Mouse (Mus musculus): Measurements from ENCODE around the gene Fbxl3.

DNA sequence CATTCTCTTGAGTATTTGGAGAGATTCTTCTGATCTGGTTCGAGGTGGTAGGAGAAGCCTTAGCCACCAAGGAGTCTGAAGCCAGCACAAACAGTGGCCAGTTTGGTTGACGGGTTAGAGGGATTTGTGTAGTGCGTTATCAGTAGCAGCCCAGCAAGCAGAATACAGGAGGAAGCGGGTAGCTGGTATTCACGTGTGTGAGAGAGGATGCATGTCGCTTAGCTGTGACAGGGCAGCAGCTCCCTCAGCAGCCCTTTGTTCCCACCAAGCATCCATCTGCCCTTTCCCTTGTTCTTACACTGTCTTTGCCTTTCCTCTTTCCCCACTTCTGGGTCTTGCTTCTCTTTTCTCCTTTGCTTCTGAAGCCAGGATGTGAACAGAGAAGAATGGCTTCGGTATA is 24.2 kb downstream of the Fbxl3 start:
- TF ChIP-seq MAX (IDR thresholded peaks at IDR 0.05; ENCODE audit: low read depth) (no peak), POLR2A (IDR thresholded peaks at IDR 0.05; ENCODE audit: insufficient read length, low read depth) (no peak), SRF (IDR thresholded peaks at IDR 0.05; ENCODE audit: control insufficient read depth, insufficient read length, low read depth) (no peak), USF1 (IDR thresholded peaks at IDR 0.05; ENCODE audit: low read depth) (no peak), TCF12 (IDR thresholded peaks at IDR 0.05; ENCODE audit: insufficient read depth, poor library complexity, severe bottlenecking) (no peak), MYOD1 (IDR thresholded peaks at IDR 0.05; ENCODE audit: control insufficient read depth in 1 of 3, insufficient read length in 2 of 3, low read depth in 2 of 3) (no peak), POLR2AphosphoS2 (IDR thresholded peaks at IDR 0.05; ENCODE audit: insufficient read length, low read depth) (peak; percentile 52), CEBPB (IDR thresholded peaks at IDR 0.05; ENCODE audit: insufficient read depth, poor library complexity, severe bottlenecking) (no peak), E2F4 (IDR thresholded peaks at IDR 0.05; ENCODE audit: insufficient read depth) (no peak), REST (IDR thresholded peaks at IDR 0.05; ENCODE audit: insufficient read depth, insufficient read length) (no peak), TCF3 (IDR thresholded peaks at IDR 0.05; ENCODE audit: insufficient read length, low read depth) (no peak), MYOG (IDR thresholded peaks at IDR 0.05; ENCODE audit: control insufficient read depth in 1 of 3, insufficient read depth in 1 of 3, insufficient read length in 2 of 3, low read depth in 2 of 3) (no peak)

Data from myocyte (in vitro differentiated cells).